Mouse (Mus musculus): ENCODE measurements at regions not wholly inside any gene's neighbourhood (a gene's known extent, or its start where the extent isn't known, plus 50 kb on each side); places are given as distances from the start of the nearest gene placed in this dataset.
A peak's percentile ranks its signal among the peaks of the same experiment; 100 is the strongest.

GRCm38 (mm10) chr10:37449894-37450293 lies 311.2 kb upstream of the Marcks start:
- no peak for DNase-seq (ENCODE audit: low read depth, low spot score)

- no peak for DNase-seq (ENCODE audit: low read depth, low spot score)
These were observed 308.8 kb upstream of the Marcks start for GRCm38 (mm10) chr10:37447333-37448204.

GRCm38 (mm10) chr10:37439863-37440613 lies 301.3 kb upstream of the Marcks start:
- DNase-seq (ENCODE audit: low read depth, low spot score) = no peak

- DNase-seq (ENCODE audit: low read depth, low spot score) = no peak
These were observed 299.6 kb upstream of the Marcks start for GRCm38 (mm10) chr10:37438312-37438711.

- DNase-seq (ENCODE audit: low read depth, low spot score) = no peak
These were observed 298.1 kb upstream of the Marcks start for GRCm38 (mm10) chr10:37436849-37437248.

GRCm38 (mm10) chr10:37434229-37434628 lies 295.5 kb upstream of the Marcks start:
- DNase-seq (ENCODE audit: low read depth, low spot score) = no peak

- DNase-seq (ENCODE audit: low read depth, low spot score) = no peak
These were observed 284.3 kb upstream of the Marcks start for GRCm38 (mm10) chr10:37423047-37423446.

GRCm38 (mm10) chr10:37422612-37423011 lies 283.9 kb upstream of the Marcks start:
- peak; percentile 76 for DNase-seq (ENCODE audit: low read depth, low spot score)

- DNase-seq (ENCODE audit: low read depth, low spot score) = no peak
These were observed 277.6 kb upstream of the Marcks start for GRCm38 (mm10) chr10:37416321-37416720.

- DNase-seq (ENCODE audit: low read depth, low spot score) = no peak
These were observed 273.7 kb upstream of the Marcks start for GRCm38 (mm10) chr10:37412401-37412800.

- no peak for DNase-seq (ENCODE audit: low read depth, low spot score)
These were observed 271.0 kb upstream of the Marcks start for GRCm38 (mm10) chr10:37409749-37410148.

- no peak for DNase-seq (ENCODE audit: low read depth, low spot score)
These were observed 268.8 kb upstream of the Marcks start for GRCm38 (mm10) chr10:37407487-37407886.

- DNase-seq (ENCODE audit: low read depth, low spot score) = no peak
These were observed 266.2 kb upstream of the Marcks start for GRCm38 (mm10) chr10:37404933-37405332.

- no peak for DNase-seq (ENCODE audit: low read depth, low spot score)
These were observed 265.7 kb upstream of the Marcks start for GRCm38 (mm10) chr10:37404407-37404806.

- no peak for DNase-seq (ENCODE audit: low read depth, low spot score)
These were observed 263.7 kb upstream of the Marcks start for GRCm38 (mm10) chr10:37402376-37402775.

GRCm38 (mm10) chr10:37400991-37401390 lies 262.3 kb upstream of the Marcks start:
- DNase-seq (ENCODE audit: low read depth, low spot score) = no peak

- peak; percentile 18 for DNase-seq (ENCODE audit: low read depth, low spot score)
These were observed 261.7 kb upstream of the Marcks start for GRCm38 (mm10) chr10:37400379-37400778.

GRCm38 (mm10) chr10:37397271-37397991 lies 258.7 kb upstream of the Marcks start:
- peak; percentile 34 for DNase-seq (ENCODE audit: low read depth, low spot score)

GRCm38 (mm10) chr10:37390011-37390410 lies 251.3 kb upstream of the Marcks start:
- peak; percentile 24 for DNase-seq (ENCODE audit: low read depth, low spot score)

- DNase-seq (ENCODE audit: low read depth, low spot score) = no peak
These were observed 247.5 kb upstream of the Marcks start for GRCm38 (mm10) chr10:37386216-37386615.

- DNase-seq (ENCODE audit: low read depth, low spot score) = no peak
These were observed 241.3 kb upstream of the Marcks start for GRCm38 (mm10) chr10:37380024-37380423.

Measured in skeletal muscle tissue, adult 2 months (tissue).